Mouse (Mus musculus): ENCODE data around the gene Kcnk7.

DNA sequence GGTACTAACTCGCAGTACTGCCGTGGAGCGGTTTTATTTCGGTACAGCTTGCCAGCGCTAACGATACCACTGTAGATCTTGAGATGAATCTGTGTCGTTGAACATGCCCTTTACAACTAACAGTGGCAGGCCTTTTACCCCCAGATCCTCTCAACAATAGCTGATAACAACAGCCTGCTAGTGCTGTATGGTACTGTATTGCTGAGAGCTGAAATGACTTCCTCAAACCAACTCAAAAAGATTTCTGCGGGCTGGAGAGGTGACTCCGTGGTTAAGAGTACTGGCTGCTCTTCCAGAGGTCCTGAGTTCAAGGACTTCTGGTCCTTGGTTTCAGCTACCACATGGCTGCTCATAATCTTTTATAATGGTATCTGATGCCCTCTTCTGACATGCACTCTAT, 30.2 kb downstream of the Kcnk7 start:
- no peak for TF ChIP-seq CTCF (IDR thresholded peaks at IDR 0.05)
- no peak for TF ChIP-seq EP300 (IDR thresholded peaks at IDR 0.05)

Measured in lung, postnatal 0 days (tissue).